Mouse (Mus musculus) midbrain, postnatal 0 days (tissue): ENCODE data around the gene Sem1. TPM values are rescaled to one million over a fixed set of nuclear protein-coding genes. Genes with fewer than 3 reads are reported as not detected.

ENCODE experiments used
- ATAC-seq: fragments of 200-750 bp; cut with Nextera tagmentation; 2 replicates; pipeline ENCODE4 v1.8.0; 2017; ENCODE audit warnings: moderate number of reproducible peaks, mild to moderate bottlenecking, moderate TSS enrichment, moderate library complexity; ENCODE audit not compliant: low FRiP score
- DNase-seq: peaks from one replicate; pipeline ENCODE4 v3.0.0-alpha.2; 2015; ENCODE audit warnings: low spot score
- H3K27ac ChIP-seq: fragments of 300-500 bp; sonication (generic); 2 replicates; pipeline ENCODE4 v1.5.1; 2014; ENCODE audit warnings: low read depth, mild to moderate bottlenecking, low read length, mixed read lengths
- H3K27me3 ChIP-seq: fragments of 300-500 bp; sonication (generic); 2 replicates; pipeline ENCODE4 v1.6.1; 2014; ENCODE audit warnings: low read length, control low read depth, mixed read lengths; ENCODE audit not compliant: insufficient read depth
- H3K36me3 ChIP-seq: fragments of 300-500 bp; sonication (generic); 2 replicates; pipeline ENCODE4 v1.6.1; 2014; ENCODE audit warnings: low read length, control low read depth, mixed read lengths; ENCODE audit not compliant: insufficient read depth
- H3K4me1 ChIP-seq: fragments of 300-500 bp; sonication (generic); 2 replicates; pipeline ENCODE4 v1.6.1; 2014; ENCODE audit warnings: mild to moderate bottlenecking, control low read depth, antibody characterized with exemption, low read length, mixed read lengths; ENCODE audit not compliant: insufficient read depth
- H3K4me2 ChIP-seq: fragments of 300-500 bp; sonication (generic); 2 replicates; pipeline ENCODE4 v1.6.1; 2014; ENCODE audit warnings: low read depth, mild to moderate bottlenecking, low read length, mixed read lengths; ENCODE audit not compliant: poor library complexity, severe bottlenecking
- H3K4me3 ChIP-seq: fragments of 300-500 bp; sonication (generic); 2 replicates; pipeline ENCODE4 v1.5.1; 2014; ENCODE audit warnings: low read depth, mild to moderate bottlenecking, low read length, moderate library complexity
- H3K9ac ChIP-seq: fragments of 300-500 bp; sonication (generic); replicated peaks from 2 replicates; pipeline ENCODE4 v1.6.1; 2014; ENCODE audit warnings: mild to moderate bottlenecking, low read length, moderate library complexity, mixed read lengths; ENCODE audit not compliant: poor library complexity, severe bottlenecking
- H3K9me3 ChIP-seq: fragments of 300-500 bp; sonication (generic); 2 replicates; pipeline ENCODE4 v1.6.1; 2016; ENCODE audit warnings: low read length, control low read depth
- CTCF ChIP-seq: IDR thresholded peaks from 2 replicates; pipeline ENCODE4 v1.5.1; 2016; ENCODE audit warnings: antibody characterized with exemption, mild to moderate bottlenecking
- WGBS: fragments of 180-500 bp; shearing (Covaris S2); extraction: QIAGEN DNeasy Blood & Tissue Kit; methylation state at CpG from one replicate; pipeline ENCODE4 v1.1.7; 2014; 5-methylcytosine and 5-hydroxymethylcytosine counted together
- polyA plus RNA-seq: library from polyadenylated mRNA; unstranded; fragments of >200 nt; fragmentation: Nextera tagmentation; extraction: Ambion mirVana; gene quantifications from 2 replicates; pipeline ENCODE4 v1.2.1, GENCODE M21; 2015
- total RNA-seq: library from RNA; depleted of rRNA; stranded (reverse); fragments of >200 nt; gene quantifications from 2 replicates; pipeline ENCODE4 v1.2.3, GENCODE M21; 2014; rRNA removed

Gene Sem1
- 33.8 and 49.6 TPM in 2 replicates for total RNA-seq
- 114 and 121 TPM in 2 replicates for polyA plus RNA-seq

GRCm38 (mm10) chr6:6578304-6579149 lies at the start of gene Sem1:
Sem1 (minus strand) TSS chr6:6578663.
- Histone ChIP-seq H3K27ac (peak within 1 kb of the TSS; percentile 80), H3K4me2 (peak within 1 kb of the TSS; percentile 61), H3K9me3 (no peaks in the 10 kb centered on the region), H3K9ac (peak within 1 kb of the TSS; percentile 98), H3K36me3 (no peaks in the 10 kb centered on the region), H3K4me1 (peaks cover 3% of the 10 kb centered on the region; the same call in 1 of the 2 replicates), H3K27me3 (no peaks in the 10 kb centered on the region), H3K4me3 (peak within 1 kb of the TSS; percentile 98)
- WGBS, result 1% methylated on average over 52 of the region's 59 CpGs
- DNase-seq (peak; percentile 95), ATAC-seq (peak; percentile 98)
- TF ChIP-seq CTCF, result no peak; the same call in 1 of the 2 replicates

- no peak overlapping the region for H3K27ac ChIP-seq
- no peaks in the 10 kb centered on the region for H3K27me3 ChIP-seq
- peak; percentile 57 for DNase-seq
- no peak for ATAC-seq
- no peaks in the 10 kb centered on the region for H3K36me3 ChIP-seq
- no peak overlapping the region for H3K9ac ChIP-seq
- WGBS, result 58% methylated on average over 16 of the region's 16 CpGs
- H3K4me3 ChIP-seq, result no peak overlapping the region
- H3K4me2 ChIP-seq, result peak overlapping the region; percentile 16; the same call in 1 of the 2 replicates
- H3K4me1 ChIP-seq, result no peaks in the 10 kb centered on the region
- no peak for TF ChIP-seq CTCF
- H3K9me3 ChIP-seq, result no peaks in the 10 kb centered on the region
Measured at GRCm38 (mm10) chr6:6622846-6623749, 44.6 kb upstream of the Sem1 start.

DNA sequence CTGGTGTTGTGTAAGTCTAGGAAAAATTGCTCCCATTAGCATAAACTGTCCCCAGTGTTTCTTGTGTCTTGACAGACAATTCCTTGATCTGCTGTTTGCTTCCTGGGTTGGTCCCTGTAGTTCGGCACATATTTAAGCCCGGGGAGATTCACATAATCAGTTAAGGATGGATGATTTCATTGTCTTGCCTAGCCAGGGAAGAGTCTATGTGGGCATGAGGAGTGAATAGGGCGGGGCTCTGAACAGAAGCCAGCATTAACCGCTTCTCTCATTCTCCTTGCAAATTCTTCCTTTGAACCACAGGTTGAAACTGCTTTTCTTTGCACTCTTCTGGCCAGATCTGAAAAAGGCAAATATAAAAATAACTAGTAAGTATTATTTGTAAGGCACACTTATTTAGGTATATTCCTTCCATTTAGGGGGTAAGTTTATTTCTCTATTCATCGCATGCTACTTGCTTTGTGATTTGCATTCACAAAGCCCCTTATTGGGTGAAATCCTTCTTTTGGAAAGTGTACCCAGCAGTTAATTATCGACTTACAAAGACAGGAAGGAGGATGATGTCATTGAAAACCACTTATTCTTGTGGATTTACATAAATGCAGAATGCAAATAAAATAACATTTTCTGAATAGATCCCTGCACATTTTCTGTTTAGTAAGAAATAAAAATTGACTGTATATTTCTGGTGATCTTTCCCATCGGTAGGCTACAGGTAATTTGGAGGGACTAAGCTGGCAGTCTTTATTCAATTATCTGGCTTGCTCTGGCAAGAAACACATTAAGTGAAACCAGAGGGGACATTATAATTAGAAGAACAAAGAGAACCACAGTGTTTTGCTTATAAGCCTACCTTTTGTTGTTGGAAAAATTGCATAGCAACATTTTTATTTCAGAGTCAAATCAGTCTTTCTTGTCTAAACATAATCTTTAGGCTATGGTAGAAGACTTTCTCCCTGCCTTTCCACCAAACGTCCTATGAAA lies 25.4 kb upstream of the Sem1 start:
- Histone ChIP-seq H3K27ac (no peak overlapping the region), H3K4me2 (no peak overlapping the region), H3K9me3 (no peaks in the 10 kb centered on the region), H3K27me3 (no peaks in the 10 kb centered on the region), H3K4me3 (no peak overlapping the region), H3K9ac (no peak overlapping the region), H3K36me3 (no peaks in the 10 kb centered on the region), H3K4me1 (no peaks in the 10 kb centered on the region)
- 30% methylated on average over 8 of the region's 8 CpGs for WGBS
- TF ChIP-seq CTCF, result no peak
- ATAC-seq (peak; percentile 73), DNase-seq (peak; percentile 32)

- Histone ChIP-seq H3K27ac (no peak overlapping the region), H3K4me3 (no peak overlapping the region), H3K4me2 (no peak overlapping the region), H3K9ac (no peak overlapping the region), H3K4me1 (no peaks in the 10 kb centered on the region), H3K9me3 (no peaks in the 10 kb centered on the region), H3K27me3 (no peaks in the 10 kb centered on the region), H3K36me3 (no peaks in the 10 kb centered on the region)
- WGBS, result 82% methylated on average over 2 of the region's 2 CpGs
- TF ChIP-seq CTCF, result no peak
- DNase-seq (no peak), ATAC-seq (no peak)
Measured at GRCm38 (mm10) chr6:6586313-6586712, 7.8 kb upstream of the Sem1 start.

DNA sequence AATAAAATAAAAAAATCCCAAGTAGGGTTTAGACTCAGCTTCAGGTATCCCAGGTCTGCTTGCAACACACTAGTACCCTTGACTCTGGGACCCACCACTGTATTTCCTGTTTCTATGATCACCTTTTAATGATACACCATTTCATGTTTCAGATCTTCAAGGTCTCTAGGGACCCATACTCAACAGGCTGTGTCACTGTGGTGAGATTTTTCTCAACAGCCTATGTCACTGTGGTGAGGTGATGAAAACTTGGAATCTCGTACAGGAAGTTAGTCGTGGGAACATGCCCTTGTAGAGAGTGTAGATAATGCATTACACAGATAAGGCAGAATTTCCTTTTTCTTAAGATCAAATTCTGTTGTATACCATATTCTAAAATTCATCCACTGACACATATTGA lies 3.4 kb upstream of the Sem1 start:
- DNase-seq, result no peak
- H3K4me2 ChIP-seq, result no peak overlapping the region
- no peak overlapping the region for H3K9ac ChIP-seq
- no peak overlapping the region for H3K4me3 ChIP-seq
- no peaks in the 10 kb centered on the region for H3K9me3 ChIP-seq
- 83% methylated on average over 2 of the region's 2 CpGs for WGBS
- no peaks in the 10 kb centered on the region for H3K36me3 ChIP-seq
- no peak overlapping the region for H3K27ac ChIP-seq
- H3K4me1 ChIP-seq, result peaks cover 2% of the 10 kb centered on the region; the same call in 1 of the 2 replicates
- no peak for ATAC-seq
- TF ChIP-seq CTCF, result no peak
- no peaks in the 10 kb centered on the region for H3K27me3 ChIP-seq
